Mouse (Mus musculus) lung, postnatal 25 days (tissue): ENCODE measurements around the gene Dgkq.

Experiments
- DNase-seq: peaks from one replicate; pipeline ENCODE4 v3.0.0; 2022; ENCODE audit warnings: low spot score

Gene Dgkq

DNA sequence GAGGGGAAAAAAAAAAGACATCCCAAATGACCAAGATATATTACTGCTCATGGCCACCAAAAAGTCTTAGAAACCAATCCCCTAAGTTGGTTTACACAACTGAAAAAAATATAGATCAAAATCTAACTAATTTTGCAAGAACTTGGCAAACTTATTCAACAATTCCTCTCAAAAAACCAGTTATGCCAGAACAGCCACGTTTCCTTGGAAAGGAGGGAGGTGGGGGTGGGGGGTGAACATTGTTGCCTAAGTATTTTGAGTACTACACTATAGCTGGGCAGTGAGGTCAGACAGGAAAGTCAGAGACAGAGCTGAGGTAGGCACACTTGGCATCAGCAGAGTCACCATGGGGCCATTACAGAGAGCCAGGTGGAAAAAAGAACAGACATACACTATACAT lies 69.5 kb downstream of the Dgkq start:
- peak; percentile 23 for DNase-seq
